Mouse (Mus musculus) NIH3T3 (cell line): ENCODE results near the gene Cbs.
A peak's percentile ranks its signal among the peaks of the same experiment; 100 is the strongest.

Experiments
- DNase-seq: peaks from one replicate; pipeline ENCODE4 v3.0.0-alpha.2; 2012; ENCODE audit warnings: low read depth

The Cbs gene

GRCm38 (mm10) chr17:31636942-31637811 is at the start of gene Cbs:
Gene Cbs, minus strand, starts transcription at chr17:31637238.
- DNase-seq: no peak

DNA sequence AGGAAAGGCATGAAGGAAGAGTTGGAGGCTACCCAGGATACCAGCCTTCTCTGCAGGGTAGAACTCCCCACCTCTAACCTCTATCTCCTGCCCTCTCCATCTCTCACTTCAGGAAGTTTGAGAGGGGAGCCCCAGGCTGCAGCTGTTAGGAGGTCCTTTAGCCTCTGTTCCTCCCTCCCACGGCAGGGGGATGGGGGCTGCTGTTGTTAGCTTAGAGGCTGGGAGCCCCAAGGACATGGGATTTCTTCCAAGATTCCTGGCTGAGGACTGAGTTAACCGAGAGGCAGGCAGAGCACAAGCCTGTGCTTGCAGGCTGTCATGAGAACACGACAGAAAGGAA is 49.2 kb upstream of the Cbs start:
- peak; percentile 75 for DNase-seq

GRCm38 (mm10) chr17:31685514-31686224 is 48.6 kb upstream of the Cbs start:
- DNase-seq: peak; percentile 95

DNA sequence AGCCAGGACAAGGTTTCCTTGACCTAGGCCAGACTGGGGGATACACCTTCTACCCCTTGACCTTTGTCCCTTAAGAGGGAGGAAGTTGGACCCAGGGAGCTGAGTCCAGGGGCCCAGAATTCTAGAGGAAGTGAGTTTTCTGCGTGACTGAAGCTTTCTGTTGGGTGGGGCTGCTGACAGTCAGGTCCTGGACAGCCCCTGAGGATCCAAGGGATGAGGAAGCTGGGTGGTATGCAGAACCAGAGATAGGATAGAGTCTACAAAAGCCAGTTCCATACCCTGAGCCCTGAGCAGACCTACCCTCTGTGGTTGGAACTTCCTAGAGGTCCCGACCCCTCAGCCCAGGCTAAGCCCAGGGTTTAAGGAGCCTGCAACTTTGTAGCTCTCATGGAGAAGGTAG is 43.4 kb upstream of the Cbs start:
- no peak for DNase-seq

DNA sequence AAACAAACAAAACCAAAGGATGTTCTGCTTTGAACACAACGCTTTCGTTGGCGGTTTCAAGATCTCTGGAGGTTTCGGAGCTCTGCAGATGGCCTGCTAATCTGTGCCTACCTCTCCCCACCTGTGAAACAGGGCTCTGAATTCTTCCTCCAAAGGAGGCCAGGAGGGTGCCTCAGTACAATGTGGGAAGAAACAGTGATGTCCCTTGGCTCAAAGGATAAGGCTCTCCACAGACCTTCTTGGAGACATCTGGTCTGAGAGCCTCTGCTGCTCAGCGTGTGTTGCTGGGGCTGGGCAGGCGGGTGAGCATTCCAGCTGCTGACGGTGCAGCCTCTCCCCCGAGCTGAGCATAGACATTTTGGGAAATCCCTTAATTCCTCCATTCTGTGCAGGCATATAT is 40.5 kb upstream of the Cbs start, which contains the start of gene Cryaa:
Gene Cryaa, plus strand, starts transcription at position 301 of the 400 bp plus-strand sequence.
- no peak for DNase-seq

GRCm38 (mm10) chr17:31674426-31674825 is 37.4 kb upstream of the Cbs start:
- DNase-seq: no peak

GRCm38 (mm10) chr17:31672279-31672678 is 35.2 kb upstream of the Cbs start:
- no peak for DNase-seq

DNA sequence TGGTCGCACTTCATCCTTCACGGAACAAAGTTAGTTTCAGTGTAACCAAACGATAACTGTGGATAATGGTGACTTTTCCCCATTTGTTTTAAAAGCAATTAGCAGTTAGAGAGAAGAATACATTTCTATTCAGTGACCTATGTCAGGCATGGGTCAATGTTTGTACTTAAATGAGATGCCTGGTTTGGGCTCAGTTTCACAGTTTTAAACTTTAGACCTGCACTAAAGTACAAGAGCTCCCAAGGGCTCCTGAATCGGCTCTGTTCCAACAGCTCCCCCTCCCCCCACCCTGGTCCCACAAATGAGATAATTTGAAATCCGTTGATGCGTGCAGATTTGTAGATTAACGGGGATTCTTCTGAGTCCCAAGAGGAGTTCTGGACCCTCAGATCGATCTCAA is 34.7 kb upstream of the Cbs start:
- DNase-seq: no peak

DNA sequence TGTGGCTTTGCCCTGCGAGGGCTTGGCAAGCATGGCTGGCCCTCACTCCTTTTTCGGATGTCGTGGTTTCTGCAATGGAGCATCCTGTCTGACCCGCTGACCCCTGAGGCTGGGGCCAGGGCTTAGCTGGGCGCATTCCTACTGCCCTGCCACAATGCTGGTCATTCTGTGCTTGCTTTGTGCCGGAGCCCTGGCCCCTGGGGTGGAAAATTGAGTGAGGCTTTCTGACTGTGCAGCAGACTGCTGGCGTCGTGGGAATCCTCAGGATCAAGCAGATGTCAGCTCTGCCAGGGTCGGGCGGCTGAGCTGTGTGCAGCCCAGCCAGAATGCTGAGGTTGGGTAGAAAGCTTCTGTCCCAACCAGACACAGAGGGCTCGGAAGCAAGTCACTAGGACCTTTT is 33.1 kb upstream of the Cbs start:
- no peak for DNase-seq

- no peak for DNase-seq
Observed at GRCm38 (mm10) chr17:31668306-31668705, 31.3 kb upstream of the Cbs start.

- peak; percentile 92 for DNase-seq
Observed at GRCm38 (mm10) chr17:31664760-31665159, 27.7 kb upstream of the Cbs start.

DNA sequence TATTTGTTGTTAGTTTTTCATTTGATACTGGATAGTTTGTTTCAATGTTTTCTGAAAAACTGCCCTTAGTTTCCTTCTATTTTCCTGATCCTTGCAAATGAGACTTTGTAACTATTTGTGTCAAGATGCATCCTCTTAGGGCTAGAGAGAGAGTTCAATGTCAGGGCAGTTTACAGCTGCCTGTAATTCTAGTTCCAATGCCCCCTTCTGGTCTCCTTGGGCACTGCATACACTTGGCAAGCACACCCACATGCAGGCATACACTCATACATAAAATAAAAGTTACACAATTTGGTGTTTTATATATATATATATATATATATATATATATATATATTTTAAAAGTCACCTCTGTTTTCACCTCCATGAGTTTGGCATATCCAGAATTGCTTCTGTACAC is 25.8 kb upstream of the Cbs start:
- peak; percentile 39 for DNase-seq

DNA sequence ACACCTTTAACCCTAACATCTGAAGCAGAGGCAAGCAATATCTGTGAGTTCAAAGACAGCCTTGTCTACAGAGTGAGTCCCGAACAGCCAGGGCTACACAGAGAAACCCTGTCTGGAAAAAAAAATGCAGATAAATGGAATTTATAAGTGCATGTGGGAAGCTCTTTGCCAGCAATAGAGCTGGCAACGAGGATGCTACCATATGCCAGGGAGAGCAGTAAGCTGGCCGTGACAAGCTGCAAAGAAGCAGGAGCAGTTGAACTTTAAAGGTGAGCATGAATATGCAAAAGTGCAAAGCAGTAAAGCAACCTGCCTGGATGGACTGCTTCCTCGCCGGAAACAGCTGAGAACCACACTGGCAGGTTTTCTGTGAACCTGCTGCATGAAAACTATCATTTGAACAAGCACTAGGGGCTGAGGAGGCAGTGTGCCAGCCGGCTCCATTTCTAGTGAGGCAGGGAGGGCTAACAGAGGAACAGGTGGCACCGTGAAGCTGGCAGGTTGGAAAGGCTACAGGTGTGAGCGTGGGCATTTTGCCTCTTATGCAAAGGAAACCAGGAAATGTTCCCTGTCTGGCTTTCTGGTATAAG is 23.7 kb upstream of the Cbs start:
- DNase-seq: no peak

DNA sequence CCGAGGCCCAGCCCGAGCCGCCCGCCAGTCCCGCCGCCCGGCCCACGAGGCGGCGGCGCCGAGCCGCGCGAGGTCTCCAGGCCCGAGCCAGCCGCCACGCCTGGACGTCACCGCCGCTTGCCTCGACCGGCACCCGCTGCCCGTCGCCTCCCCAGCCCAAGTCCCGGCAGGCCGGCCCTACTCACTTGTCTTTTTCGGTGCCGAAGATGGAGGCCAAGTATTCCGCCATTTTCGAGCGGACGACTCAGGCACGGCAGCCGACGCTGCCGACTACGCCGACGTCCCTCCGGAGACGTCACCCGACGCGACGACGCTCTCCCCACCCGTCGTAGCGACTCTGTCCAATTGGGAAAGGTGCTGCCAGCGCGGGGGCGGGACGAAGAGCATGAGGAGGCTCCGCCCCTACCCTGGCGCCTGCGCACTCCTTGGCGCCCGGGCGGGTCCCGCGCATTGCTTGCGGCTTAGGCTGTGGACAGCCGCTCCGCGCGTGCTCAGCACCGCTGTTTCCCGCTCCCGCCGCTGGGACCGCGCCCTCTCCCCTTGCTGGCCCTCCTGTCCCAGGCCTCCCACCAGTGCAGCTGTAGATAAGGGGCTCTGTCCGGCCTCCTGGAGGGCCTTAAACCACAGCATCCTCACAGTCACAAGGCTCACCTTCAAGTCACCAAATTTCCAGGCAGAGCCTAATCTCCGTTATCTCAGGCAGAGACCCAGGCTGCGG is 21.6 kb upstream of the Cbs start, which contains the start of gene U2af1:
Gene U2af1, minus strand, starts transcription at position 425 of the 718 bp plus-strand sequence.
- peak; percentile 100 for DNase-seq

- DNase-seq: no peak
Observed at GRCm38 (mm10) chr17:31658136-31658467, 21.1 kb upstream of the Cbs start.

GRCm38 (mm10) chr17:31657141-31657983 is 20.3 kb upstream of the Cbs start:
- no peak for DNase-seq

GRCm38 (mm10) chr17:31656682-31657081 is 19.6 kb upstream of the Cbs start:
- DNase-seq: no peak

GRCm38 (mm10) chr17:31655366-31655765 is 18.3 kb upstream of the Cbs start:
- DNase-seq: peak; percentile 28

DNA sequence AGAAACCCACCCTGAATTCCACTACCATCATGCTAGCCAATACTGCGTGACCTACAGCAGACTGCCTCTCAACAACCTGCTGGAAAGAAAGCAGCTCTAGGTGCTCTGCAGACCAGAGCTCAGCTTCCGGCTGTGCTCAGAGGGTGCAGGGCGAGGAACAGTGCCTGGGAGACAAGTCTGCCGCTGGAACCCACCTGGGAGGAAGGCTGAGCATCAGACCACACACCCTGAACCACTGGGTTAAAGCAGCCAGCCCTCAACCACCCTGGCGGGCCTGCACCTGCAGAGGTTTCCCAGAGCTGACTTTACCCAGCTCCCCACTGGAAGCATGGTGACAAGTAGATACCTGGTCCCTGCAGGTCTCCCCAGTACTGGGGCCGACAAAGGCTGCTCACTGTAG is 16.2 kb upstream of the Cbs start:
- DNase-seq: no peak

GRCm38 (mm10) chr17:31652152-31652551 is 15.1 kb upstream of the Cbs start:
- DNase-seq: no peak

DNA sequence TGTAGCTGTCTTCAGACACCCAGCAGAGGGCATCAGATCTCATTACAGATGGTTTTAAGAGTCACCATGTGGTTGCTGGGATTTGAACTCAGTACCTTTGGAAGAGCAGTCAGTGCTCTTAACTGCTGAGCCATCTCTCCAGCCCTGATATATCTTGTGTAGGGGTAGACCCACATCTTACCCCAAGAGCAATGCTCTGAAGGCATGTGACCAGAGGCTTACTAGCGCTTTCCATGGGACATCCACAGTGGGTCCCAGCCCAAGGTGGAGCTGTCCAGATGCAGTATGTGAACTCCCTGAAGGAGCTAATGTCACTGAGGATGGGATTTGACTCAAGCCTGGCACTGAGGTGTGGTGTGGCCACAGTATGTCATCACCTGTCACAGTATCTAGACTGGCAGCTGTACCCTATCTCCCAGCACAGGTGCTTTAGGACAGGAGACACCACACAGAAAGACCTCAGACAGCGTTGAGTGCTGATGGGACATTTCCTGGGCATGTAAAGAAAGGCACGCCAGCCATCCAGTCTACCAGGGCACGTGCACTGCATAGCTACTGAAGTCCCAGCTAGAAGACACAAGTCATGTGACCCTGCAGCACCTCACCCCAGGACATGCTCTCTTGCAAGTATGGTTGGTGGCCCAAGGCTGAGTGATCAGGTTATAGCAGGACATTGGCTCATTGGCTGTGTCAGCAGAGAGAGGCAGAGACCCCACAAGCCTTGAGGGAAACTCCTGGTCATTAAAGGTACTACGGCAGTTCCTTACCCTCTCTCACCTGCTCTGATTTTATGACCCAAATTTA is 9.4 kb upstream of the Cbs start:
- DNase-seq: no peak
